Mouse (Mus musculus) left cerebral cortex, postnatal 10 days (tissue): ENCODE results near the gene Gm7929. TPM values are rescaled to one million over a fixed set of nuclear protein-coding genes. Genes with fewer than 3 reads are reported as not detected.
"Not testable (repeated sequence)": the region's sequence is repeated elsewhere in the genome, so short reads cannot be mapped to it uniquely, and the experiment has no call there.

Experiments
- DNase-seq, 2 experiments: peaks; one replicate each; pipeline ENCODE4 v3.0.0; 2021 to 2022; ENCODE audit warnings: low spot score in 2 of 2, mixed read lengths in 1 of 2; ENCODE audit errors: extremely low spot score in 1 of 2
- intact Hi-C: fragments of 180-260 bp; cut with DNase I; formaldehyde crosslinking; loops from one replicate; pipeline ENCODE4 v1.15.1; 2025
- total RNA-seq, 2 experiments: library from RNA; stranded (reverse); gene quantifications; 2 replicates each; pipeline ENCODE4 v1.2.3; 2021

The Gm7929 gene
- not detected for total RNA-seq

DNA sequence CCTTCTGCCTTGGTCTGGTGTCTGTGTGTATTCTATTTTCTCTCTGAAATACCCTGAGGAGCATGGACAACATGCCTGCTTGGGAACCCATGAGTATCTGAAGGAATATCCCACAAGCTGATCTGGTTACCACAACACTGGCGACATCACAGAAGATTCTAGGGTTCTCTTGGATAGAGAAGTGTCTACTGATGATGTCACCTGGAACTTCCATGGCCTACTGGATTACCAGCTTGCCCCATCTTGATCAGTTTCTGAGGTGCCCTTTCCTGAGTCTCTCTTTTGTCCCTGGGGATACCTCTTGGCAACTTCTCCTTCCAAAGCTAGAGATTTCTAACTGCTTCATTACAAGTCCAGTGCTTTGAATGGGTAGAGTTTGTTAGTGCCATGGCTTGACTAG is at the start of gene Gm7929:
TSS of gene Gm7929 (minus strand) at position 101 of the 400 bp plus-strand sequence.
- intact Hi-C loops, DNase-seq: not testable (repeated sequence)

DNA sequence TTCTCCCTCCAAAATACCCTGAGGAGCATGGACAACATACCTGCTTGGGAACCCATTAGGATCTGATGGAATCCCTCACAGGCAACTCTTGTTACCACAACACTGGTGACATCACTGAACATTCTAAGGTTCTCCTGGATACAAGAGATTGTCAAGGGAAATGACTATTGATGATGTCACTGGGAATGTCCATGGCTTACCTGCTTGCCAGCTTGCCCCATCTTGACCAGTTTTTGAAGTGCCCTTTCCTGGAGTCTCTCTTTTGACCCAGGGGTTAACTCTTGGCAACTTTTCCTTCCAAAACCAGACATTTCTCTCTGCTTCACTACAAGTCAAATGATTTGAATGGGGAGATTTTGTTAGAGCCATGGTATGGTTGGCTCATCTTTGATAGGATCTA is 21.9 kb upstream of the Gm7929 start, which contains the start of gene Gm47189:
TSS of gene Gm47189 (minus strand) at position 101 of the 400 bp plus-strand sequence.
- DNase-seq, intact Hi-C loops: not testable (repeated sequence)

DNA sequence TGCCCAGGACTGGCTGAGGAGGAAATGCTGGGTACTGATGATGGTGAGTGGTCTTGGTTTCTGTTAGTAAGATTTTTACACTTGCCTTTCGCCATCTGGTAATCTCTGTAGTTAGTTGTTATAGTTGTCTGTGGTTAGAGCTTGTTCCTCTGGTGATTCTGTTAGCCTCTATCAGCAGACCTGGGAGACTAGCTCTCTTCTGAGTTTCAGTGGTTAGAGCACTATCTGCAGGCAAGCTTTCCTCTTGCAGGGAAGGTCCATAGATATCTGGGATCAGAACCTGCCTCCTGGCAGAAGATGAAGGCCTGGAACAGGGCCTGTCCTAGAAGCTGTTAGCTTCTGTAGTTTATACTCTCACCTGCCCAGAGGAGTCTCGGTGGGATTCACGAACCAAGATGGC is 5.5 kb upstream of the Gm7929 start:
- DNase-seq, result peak in 1 of 2 experiments; percentile 2
- intact Hi-C loops, result not testable (repeated sequence)

DNA sequence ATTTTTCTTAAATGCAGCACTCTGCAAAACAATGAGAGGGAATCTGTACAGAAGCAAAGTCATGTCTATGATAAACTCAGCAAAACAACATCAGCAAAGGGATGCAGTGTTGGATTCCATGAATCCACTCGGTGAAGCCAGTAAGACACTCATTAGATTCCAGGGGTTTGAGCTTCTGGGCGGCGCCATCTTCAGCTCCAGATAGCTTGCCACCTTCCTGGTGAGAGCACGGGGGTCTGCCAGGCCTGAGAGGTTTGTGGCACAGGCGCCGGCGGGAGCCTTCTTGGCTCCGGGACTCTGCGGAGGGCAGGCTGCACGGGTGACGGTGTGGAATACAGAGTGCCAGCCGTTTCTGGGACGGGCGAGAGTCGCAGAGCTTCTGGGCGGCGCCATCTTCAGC is 27.0 kb downstream of the Gm7929 start:
- DNase-seq, intact Hi-C loops: not testable (repeated sequence)

DNA sequence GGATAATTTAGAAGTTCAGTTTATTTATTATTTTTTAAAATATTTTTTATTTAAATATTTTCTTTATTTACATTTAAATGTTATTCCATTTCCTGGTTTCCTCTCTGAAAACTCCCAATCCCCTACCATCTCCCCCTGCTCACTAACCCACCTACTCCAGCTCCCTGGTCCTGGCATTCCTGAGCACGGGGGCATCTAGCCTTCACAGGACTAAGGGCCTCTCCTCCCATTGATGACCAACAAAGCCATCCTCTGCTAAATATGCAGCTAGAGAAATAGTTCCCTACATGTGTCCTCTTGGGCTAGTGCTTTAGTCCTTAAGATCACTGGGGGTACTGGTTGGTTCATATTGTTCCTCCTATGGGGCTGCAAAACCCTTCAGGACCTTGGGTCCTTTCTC is 33.2 kb downstream of the Gm7929 start:
- intact Hi-C loops, result not testable (repeated sequence)
- DNase-seq, result peak in 1 of 2 experiments; percentile 10

DNA sequence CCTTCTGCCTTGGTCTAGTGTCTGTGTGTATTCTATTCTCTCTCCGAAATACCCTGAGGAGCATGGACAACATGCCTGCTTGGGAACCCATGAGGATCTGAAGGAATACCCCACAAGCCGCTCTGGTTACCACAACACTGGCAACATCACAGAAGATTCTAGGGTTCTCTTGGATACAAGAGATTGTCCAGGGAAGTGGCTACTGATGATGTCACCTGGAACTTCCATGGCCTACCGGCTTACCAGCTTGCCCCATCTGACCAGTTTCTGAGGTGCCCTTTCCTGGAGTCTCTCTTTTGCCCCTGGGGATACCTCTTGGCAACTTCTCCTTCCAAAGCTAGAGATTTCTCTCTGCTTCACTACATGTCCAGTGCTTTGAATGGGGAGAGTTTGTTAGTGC is 48.6 kb downstream of the Gm7929 start, which contains the start of gene Gm8068:
TSS of gene Gm8068 (minus strand) at position 101 of the 400 bp plus-strand sequence.
- DNase-seq, intact Hi-C loops: not testable (repeated sequence)

Other genes with a start within 250 kb of the Gm7929 start
- gene Gm7970, start 195.0 kb downstream of the Gm7929 start, total RNA-seq, result not detected
- 1 to 10 TPM in 1 of 2 experiments, not detected in 1; 1.4 TPM for gene 1700049E17Rik2, start 177.4 kb downstream of the Gm7929 start, total RNA-seq
- not detected for gene Gm3072, start 126.0 kb downstream of the Gm7929 start, total RNA-seq
- gene Gm3676, start 104.1 kb downstream of the Gm7929 start, total RNA-seq, result not detected
- gene Gm8068, start 48.7 kb downstream of the Gm7929 start, total RNA-seq, result not detected
- gene Gm47189, start 21.8 kb upstream of the Gm7929 start, total RNA-seq, result not detected
- gene Gm7980, start 156.7 kb upstream of the Gm7929 start, total RNA-seq, result not detected
- not detected for gene 1700049E17Rik1, start 174.3 kb upstream of the Gm7929 start, total RNA-seq
- not detected for gene 1700024B05Rik, start 193.4 kb upstream of the Gm7929 start, total RNA-seq
- not detected for gene Gm6401, start 217.3 kb upstream of the Gm7929 start, total RNA-seq
- 1 to 10 TPM in 1 of 2 experiments, under 1 TPM in 1; 0.88 to 2.3 TPM for gene Gm3543, start 232.7 kb upstream of the Gm7929 start, total RNA-seq